Mouse (Mus musculus) kidney, postnatal 4 days (tissue): ENCODE measurements around the gene C530008M17Rik.

Source experiments
- DNase-seq, 2 experiments: peaks; one replicate each; pipeline ENCODE4 v3.0.0; 2021; ENCODE audit warnings: mixed read lengths in 2 of 2

The C530008M17Rik gene

DNA sequence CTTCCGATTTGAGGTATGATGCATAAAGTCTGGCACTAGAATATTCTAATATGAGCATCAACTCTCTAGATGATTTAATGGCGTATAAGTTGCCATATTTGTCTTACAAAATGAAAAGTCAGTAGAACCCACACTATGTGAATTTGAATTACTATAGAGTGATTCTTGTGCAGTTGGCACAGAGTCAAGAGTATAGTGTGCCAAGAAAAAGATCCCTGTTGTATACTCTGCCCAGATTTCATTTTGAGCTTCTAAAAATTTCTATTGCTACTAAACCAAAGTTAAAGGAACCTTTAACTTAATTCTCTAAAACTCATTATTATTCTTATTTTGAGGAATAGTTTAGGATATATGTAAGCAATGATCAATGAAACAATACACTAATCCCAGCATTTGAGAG lies at the start of gene C530008M17Rik:
Gene C530008M17Rik, plus strand, starts transcription at position 301 of the 400 bp plus-strand sequence.
- DNase-seq: no peak

- DNase-seq: no peak
Observed at GRCm38 (mm10) chr5:76609702-76610370, 46.5 kb upstream of the C530008M17Rik start.

GRCm38 (mm10) chr5:76612867-76613499 lies 43.3 kb upstream of the C530008M17Rik start:
- DNase-seq: no peak

DNA sequence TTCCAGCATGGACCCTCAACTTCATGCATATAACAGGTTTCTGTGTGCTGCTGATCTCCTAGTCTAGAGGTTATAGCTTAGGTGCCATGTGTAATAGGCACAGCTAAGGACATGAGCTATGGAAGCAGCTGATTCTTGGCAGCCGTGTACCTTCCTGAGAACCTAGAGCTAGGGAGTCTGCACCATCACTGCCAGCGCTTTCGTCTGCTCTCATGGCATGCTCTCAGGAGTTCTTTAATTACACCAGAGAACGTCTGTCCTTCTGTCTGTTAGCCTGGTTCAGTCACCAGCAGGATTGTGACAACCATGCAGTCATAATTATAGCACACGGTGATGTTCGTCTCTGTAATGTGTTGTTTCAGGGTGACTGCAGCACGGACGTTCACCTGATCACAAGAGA lies 41.0 kb upstream of the C530008M17Rik start:
- DNase-seq: no peak

- no peak for DNase-seq
Observed at GRCm38 (mm10) chr5:76616196-76616747, 40.0 kb upstream of the C530008M17Rik start.

GRCm38 (mm10) chr5:76618750-76619149 lies 37.6 kb upstream of the C530008M17Rik start:
- DNase-seq: no peak

DNA sequence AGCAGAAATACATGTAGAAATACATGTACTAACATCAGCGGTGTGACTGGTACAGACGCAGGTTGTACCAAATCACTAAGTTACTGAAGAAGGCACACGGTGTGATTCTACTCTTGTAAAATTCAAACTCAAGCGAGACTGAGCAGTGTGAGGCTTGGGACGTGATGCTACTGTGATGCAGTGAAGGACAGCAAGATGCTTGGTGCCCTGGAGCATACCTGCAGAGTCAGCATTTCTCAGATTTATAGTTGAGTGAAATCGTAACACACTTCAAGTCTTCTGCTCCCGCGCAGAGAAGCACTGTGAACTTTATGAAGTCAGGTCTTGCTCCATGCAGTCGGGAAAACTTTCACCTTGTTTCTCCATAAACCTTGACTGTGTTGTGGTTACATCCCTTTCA lies 32.6 kb upstream of the C530008M17Rik start:
- DNase-seq: no peak

GRCm38 (mm10) chr5:76627770-76628169 lies 28.5 kb upstream of the C530008M17Rik start:
- DNase-seq: no peak

DNA sequence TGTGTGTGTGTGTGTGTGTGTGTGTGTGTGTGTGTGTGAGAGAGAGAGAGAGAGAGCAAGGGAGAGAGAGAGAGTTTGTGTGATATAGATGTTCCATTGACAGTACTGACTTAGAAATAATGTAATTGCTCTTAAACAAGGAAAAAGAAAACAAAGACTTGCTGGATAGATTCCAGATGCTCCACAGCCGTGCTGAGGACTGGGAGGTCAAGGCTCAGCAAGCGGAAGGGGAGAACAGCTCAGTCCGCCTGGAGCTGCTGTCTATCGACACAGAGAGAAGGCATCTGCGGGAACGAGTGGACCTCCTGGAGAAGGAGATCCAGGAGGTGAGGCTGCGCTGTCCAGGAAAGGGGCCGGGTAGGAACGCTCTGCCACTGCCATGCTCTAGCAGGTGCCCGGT lies 22.3 kb upstream of the C530008M17Rik start:
- DNase-seq: peak; percentile 15 to 31

GRCm38 (mm10) chr5:76635592-76635991 lies 20.7 kb upstream of the C530008M17Rik start:
- peak in 1 of 2 experiments; percentile 4 for DNase-seq

GRCm38 (mm10) chr5:76642076-76642475 lies 14.2 kb upstream of the C530008M17Rik start:
- no peak for DNase-seq

GRCm38 (mm10) chr5:76644234-76644633 lies 12.1 kb upstream of the C530008M17Rik start:
- DNase-seq: no peak

DNA sequence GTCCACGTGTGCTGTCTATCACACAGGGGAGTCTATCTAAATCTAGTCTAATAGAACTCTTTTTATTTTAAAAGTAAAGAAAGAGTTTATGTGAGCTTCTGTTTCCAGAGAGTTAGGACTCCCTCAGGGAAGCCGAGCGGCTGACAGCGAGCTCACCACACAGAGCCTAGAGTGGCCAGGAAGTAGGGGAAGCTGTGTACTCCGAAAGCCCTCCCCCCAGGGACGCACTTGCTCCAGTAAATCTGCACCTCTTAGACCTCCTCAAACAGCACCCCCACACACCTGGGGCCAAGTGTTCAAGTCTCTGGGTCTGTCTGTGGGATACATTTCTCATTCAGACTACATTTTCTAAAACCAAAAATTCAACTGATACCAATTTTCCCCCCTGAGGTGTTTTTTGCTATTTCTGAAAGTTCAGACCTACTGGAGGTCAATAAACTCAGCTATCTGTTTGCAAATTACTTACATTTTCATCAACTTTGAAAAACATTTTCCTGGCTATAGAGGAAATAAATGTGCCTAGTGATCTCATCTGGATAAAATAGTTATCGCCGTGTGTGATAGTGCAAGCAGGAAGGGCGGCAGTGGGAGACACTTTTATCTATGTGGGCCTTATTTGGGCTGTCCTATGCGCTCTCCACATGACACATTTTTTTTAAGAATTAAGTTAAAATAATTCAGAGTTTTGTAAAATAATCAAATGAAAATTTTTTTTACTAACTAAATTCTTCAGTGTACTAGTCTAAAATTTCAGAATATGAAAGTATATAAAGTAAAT lies 11.0 kb upstream of the C530008M17Rik start:
- DNase-seq: no peak

- DNase-seq: no peak
Observed at GRCm38 (mm10) chr5:76649897-76650296, 6.4 kb upstream of the C530008M17Rik start.

- no peak for DNase-seq
Observed at GRCm38 (mm10) chr5:76651151-76651725, 5.1 kb upstream of the C530008M17Rik start.

- peak; percentile 80 to 87 for DNase-seq
Observed at GRCm38 (mm10) chr5:76657245-76658083, 1.2 kb downstream of the C530008M17Rik start.

DNA sequence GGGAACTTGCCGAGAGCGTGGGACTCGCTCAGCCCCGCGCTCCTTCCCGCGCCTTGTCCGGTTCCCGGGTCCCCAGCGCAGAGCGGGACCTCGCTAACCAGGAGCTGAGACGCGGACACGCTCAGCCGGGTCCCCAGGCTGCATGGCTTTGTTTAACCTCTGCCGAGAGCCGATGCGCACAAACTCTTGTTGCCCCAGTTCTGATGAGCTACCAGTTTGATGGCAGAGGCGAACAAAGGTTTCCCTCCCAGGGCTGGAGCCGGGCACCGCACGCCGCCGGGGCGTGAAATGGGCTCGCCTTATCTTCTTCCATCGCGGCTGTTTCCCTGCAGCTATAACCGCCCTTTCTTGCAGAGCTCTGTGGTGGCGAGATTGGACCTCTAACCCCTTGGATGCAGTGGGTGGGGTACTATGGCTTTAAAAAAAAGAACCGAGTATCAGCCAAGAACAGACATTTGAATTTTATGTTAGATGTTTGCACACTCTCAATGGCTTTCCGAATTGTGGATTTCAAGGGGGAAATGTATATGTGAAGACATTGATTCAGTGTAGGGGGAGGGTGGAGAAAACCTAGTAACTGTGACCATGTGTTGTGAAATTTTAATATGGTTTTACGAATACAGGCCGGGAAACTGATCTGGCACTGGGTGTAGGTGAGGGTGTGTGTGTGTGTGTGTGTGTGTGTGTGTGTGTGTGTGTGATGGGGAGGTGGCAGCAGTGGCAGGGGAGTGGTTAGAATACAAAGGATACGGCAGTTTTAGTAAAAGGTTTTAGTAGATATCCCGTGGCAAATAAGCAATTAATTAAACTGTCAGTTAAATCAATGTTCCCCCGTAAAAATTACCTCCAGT lies 2.0 kb downstream of the C530008M17Rik start:
- peak; percentile 61 to 74 for DNase-seq

GRCm38 (mm10) chr5:76659958-76660635 lies 3.8 kb downstream of the C530008M17Rik start:
- DNase-seq: no peak

DNA sequence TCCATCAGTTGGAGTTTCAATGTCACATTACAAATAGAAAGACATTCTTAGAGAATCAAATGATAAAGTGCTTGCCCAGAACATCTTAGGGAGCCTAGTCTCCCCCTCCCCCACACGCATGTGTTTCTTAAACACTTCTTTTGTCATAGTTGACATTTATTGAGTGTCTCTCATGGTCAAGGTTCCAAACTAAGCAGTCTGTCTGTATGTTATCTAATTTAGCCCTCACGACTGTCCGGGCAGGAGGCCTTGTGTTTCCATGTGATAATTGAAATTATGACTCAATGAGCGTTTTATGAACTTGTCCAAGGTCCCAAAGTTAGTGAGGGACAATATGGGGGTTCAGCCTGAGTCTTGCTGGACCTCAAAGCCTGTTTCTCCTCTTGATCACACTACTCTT lies 5.0 kb downstream of the C530008M17Rik start:
- DNase-seq: peak; percentile 10 to 27

DNA sequence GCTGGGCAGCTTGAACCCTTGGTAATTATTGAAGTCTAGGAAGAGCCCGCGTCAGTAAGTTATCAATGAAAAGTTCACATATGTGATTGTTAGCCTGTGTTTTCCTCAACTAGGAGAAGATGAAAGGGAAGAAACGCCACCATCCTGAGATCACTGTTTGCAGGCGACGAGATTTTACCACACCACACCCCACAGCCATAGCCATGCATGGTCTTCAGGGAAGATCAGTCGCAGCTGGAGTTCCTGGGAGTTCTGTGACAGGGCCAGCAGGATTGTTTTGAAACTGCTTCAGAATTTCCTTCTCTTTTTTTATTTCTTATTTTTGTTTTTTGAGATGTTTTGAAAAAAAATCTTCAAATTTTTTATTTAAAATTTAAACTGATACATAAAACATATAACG lies 8.6 kb downstream of the C530008M17Rik start:
- DNase-seq: no peak
